Mouse (Mus musculus) MEL (cell line): Measurements from ENCODE around the gene Fem1b. TPM values are rescaled to one million over a fixed set of nuclear protein-coding genes. Genes with fewer than 3 reads are reported as not detected.

ENCODE experiments used
- DNase-seq: peaks from one replicate; pipeline ENCODE4 v3.0.0; 2011; ENCODE audit warnings: low read depth, low spot score
- H3K27ac ChIP-seq: 2 replicates; pipeline ENCODE4 v1.5.1; 2012; ENCODE audit warnings: low read depth, mild to moderate bottlenecking, control low read depth, low read length, moderate library complexity; ENCODE audit not compliant: control insufficient read depth
- H3K27me3 ChIP-seq, 2 experiments: fragments of 150-350 bp in 1 of 2; sonication (generic) in 1 of 2; 2 replicates each; pipeline ENCODE4 v1.6.1; 2012; ENCODE audit warnings: low read length in 2 of 2, mild to moderate bottlenecking in 2 of 2, improper control_type of control experiment in 1 of 2, moderate library complexity in 1 of 2; ENCODE audit not compliant: insufficient read depth in 2 of 2, control insufficient read depth in 1 of 2
- H3K36me3 ChIP-seq, 2 experiments: 2 replicates each; pipeline ENCODE4 v1.6.1; 2012 to 2014; ENCODE audit warnings: low read length in 2 of 2, improper control_type of control experiment in 1 of 2, inconsistent platforms in 1 of 2, mild to moderate bottlenecking in 1 of 2; ENCODE audit not compliant: insufficient read depth in 2 of 2, control insufficient read depth in 1 of 2
- H3K4me1 ChIP-seq, 2 experiments: fragments of 150-350 bp in 1 of 2; sonication (generic) in 1 of 2; 2 replicates each; pipeline ENCODE4 v1.6.1; 2012; ENCODE audit warnings: low read length in 2 of 2, improper control_type of control experiment in 1 of 2, mild to moderate bottlenecking in 1 of 2; ENCODE audit not compliant: insufficient read depth in 2 of 2, control insufficient read depth in 1 of 2
- H3K4me3 ChIP-seq, 2 experiments: fragments of 150-350 bp in 1 of 2; sonication (generic) in 1 of 2; 2 replicates each; pipeline ENCODE4 v1.5.1; 2012; ENCODE audit warnings: low read depth in 2 of 2, low read length in 2 of 2, mild to moderate bottlenecking in 2 of 2, moderate library complexity in 2 of 2, control low read depth in 1 of 2, improper control_type of control experiment in 1 of 2; ENCODE audit not compliant: control insufficient read depth in 1 of 2, insufficient read depth in 1 of 2
- H3K79me2 ChIP-seq: 2 replicates; pipeline ENCODE4 v1.6.1; 2012; ENCODE audit warnings: mild to moderate bottlenecking, low read length, moderate library complexity; ENCODE audit not compliant: control insufficient read depth, poor library complexity, insufficient read depth
- H3K9ac ChIP-seq: 2 replicates; pipeline ENCODE4 v1.6.1; 2012; ENCODE audit warnings: low read depth, mild to moderate bottlenecking, control low read depth, low read length, moderate library complexity; ENCODE audit not compliant: control insufficient read depth, poor library complexity, severe bottlenecking
- H3K9me3 ChIP-seq: fragments of 150-350 bp; sonication (generic); replicated peaks from 2 replicates; pipeline ENCODE4 v1.6.1; 2012; ENCODE audit warnings: mild to moderate bottlenecking, low read length, improper control_type of control experiment, moderate library complexity; ENCODE audit not compliant: insufficient read depth
- BHLHE40 ChIP-seq: IDR thresholded peaks from 2 replicates; pipeline ENCODE4 v1.6.1; 2012; ENCODE audit warnings: low read depth, mild to moderate bottlenecking, inconsistent platforms, low read length, improper control_type of control experiment, borderline replicate concordance
- CHD1 ChIP-seq: IDR thresholded peaks from 2 replicates; pipeline ENCODE4 v1.6.1; 2012; ENCODE audit warnings: low read depth, mild to moderate bottlenecking, inconsistent platforms, low read length, improper control_type of control experiment
- CHD2 ChIP-seq: IDR thresholded peaks from 2 replicates; pipeline ENCODE4 v1.6.1; 2011; ENCODE audit warnings: low read length, improper control_type of control experiment
- CTCF ChIP-seq, 3 experiments: IDR thresholded peaks in 2 of 3; conservative IDR thresholded peaks in 1 of 3; 2 replicates each; pipeline ENCODE4 v1.5.1; 2011 to 2012; ENCODE audit warnings: low read length in 3 of 3, low read depth in 2 of 3, mild to moderate bottlenecking in 2 of 3, improper control_type of control experiment in 1 of 3, inconsistent platforms in 1 of 3, mixed read lengths in 1 of 3, moderate library complexity in 1 of 3; ENCODE audit not compliant: control insufficient read depth in 1 of 3, insufficient read depth in 1 of 3, poor library complexity in 1 of 3, severe bottlenecking in 1 of 3
- EP300 ChIP-seq, 2 experiments: IDR thresholded peaks; 2 replicates each; pipeline ENCODE4 v1.6.1; 2011; ENCODE audit warnings: improper control_type of control experiment in 2 of 2, low read length in 2 of 2, low read depth in 1 of 2, mild to moderate bottlenecking in 1 of 2
- ETS1 ChIP-seq: IDR thresholded peaks from 2 replicates; pipeline ENCODE4 v1.6.1; 2012; ENCODE audit warnings: low read depth, mild to moderate bottlenecking, inconsistent platforms, low read length, improper control_type of control experiment, moderate library complexity
- GATA1 ChIP-seq: IDR thresholded peaks from 2 replicates; pipeline ENCODE4 v1.6.1; 2011; ENCODE audit warnings: low read depth, low read length, improper control_type of control experiment
- JUND ChIP-seq: IDR thresholded peaks from 2 replicates; pipeline ENCODE4 v1.6.1; 2011; ENCODE audit warnings: low read depth, mild to moderate bottlenecking, improper control_type of control experiment, low read length
- KAT2A ChIP-seq: conservative IDR thresholded peaks from 2 replicates; pipeline ENCODE4 v1.6.1; 2012; ENCODE audit warnings: low read depth, low read length, improper control_type of control experiment, inconsistent platforms
- MAX ChIP-seq: IDR thresholded peaks from 2 replicates; pipeline ENCODE4 v1.6.1; 2011; ENCODE audit warnings: low read length, improper control_type of control experiment
- MAZ ChIP-seq: IDR thresholded peaks from 2 replicates; pipeline ENCODE4 v1.6.1; 2012; ENCODE audit warnings: low read depth, mild to moderate bottlenecking, inconsistent platforms, low read length, improper control_type of control experiment
- NELFE ChIP-seq: IDR thresholded peaks from 2 replicates; pipeline ENCODE4 v1.6.1; 2011; ENCODE audit warnings: low read depth, low read length, improper control_type of control experiment
- NRF1 ChIP-seq: IDR thresholded peaks from 2 replicates; pipeline ENCODE4 v1.6.1; 2014; ENCODE audit warnings: low read depth, mild to moderate bottlenecking, inconsistent platforms, low read length, improper control_type of control experiment, moderate library complexity; ENCODE audit not compliant: poor library complexity, insufficient read depth, severe bottlenecking
- POLR2AphosphoS5 ChIP-seq: IDR thresholded peaks from 2 replicates; pipeline ENCODE4 v1.6.1; 2012; ENCODE audit warnings: low read depth, borderline replicate concordance, mild to moderate bottlenecking, inconsistent platforms, low read length, moderate library complexity, mixed read lengths
- RAD21 ChIP-seq: IDR thresholded peaks from 2 replicates; pipeline ENCODE4 v1.6.1; 2011; ENCODE audit warnings: mild to moderate bottlenecking, low read depth, low read length, improper control_type of control experiment
- RCOR1 ChIP-seq: IDR thresholded peaks from 2 replicates; pipeline ENCODE4 v1.6.1; 2012; ENCODE audit warnings: low read depth, mild to moderate bottlenecking, inconsistent platforms, low read length, improper control_type of control experiment
- SIN3A ChIP-seq: IDR thresholded peaks from 2 replicates; pipeline ENCODE4 v1.6.1; 2012; ENCODE audit warnings: low read length, improper control_type of control experiment, inconsistent platforms
- TAL1 ChIP-seq: IDR thresholded peaks from 2 replicates; pipeline ENCODE4 v1.6.1; 2012; ENCODE audit warnings: mild to moderate bottlenecking, inconsistent platforms, low read length, moderate library complexity, mixed read lengths
- USF1 ChIP-seq: IDR thresholded peaks from 2 replicates; pipeline ENCODE4 v1.6.1; 2014; ENCODE audit warnings: low read depth, mild to moderate bottlenecking, inconsistent platforms, low read length, improper control_type of control experiment, moderate library complexity
- USF2 ChIP-seq, 2 experiments: IDR thresholded peaks; 2 replicates each; pipeline ENCODE4 v1.6.1; 2011 to 2012; ENCODE audit warnings: improper control_type of control experiment in 2 of 2, low read length in 2 of 2, borderline replicate concordance in 1 of 2, inconsistent platforms in 1 of 2, low read depth in 1 of 2, mild to moderate bottlenecking in 1 of 2; ENCODE audit not compliant: insufficient read depth in 1 of 2
- ZMIZ1 ChIP-seq: IDR thresholded peaks from 2 replicates; pipeline ENCODE4 v1.6.1; 2012; ENCODE audit warnings: low read depth, mild to moderate bottlenecking, inconsistent platforms, low read length, improper control_type of control experiment, moderate library complexity
- ZNF384 ChIP-seq: IDR thresholded peaks from 2 replicates; pipeline ENCODE4 v1.6.1; 2012; ENCODE audit warnings: low read depth, mild to moderate bottlenecking, inconsistent platforms, low read length, improper control_type of control experiment
- polyA plus RNA-seq, 2 experiments: library from polyadenylated mRNA; stranded (reverse) in 1 of 2; unstranded in 1 of 2; fragments of >175 nt in 1 of 2; fragments of >200 nt in 1 of 2; gene quantifications; 2 replicates each; pipeline versions ENCODE4 v1.2.1 to v1.2.4; 2012; ENCODE audit warnings: low replicate concordance in 2 of 2, low read depth in 1 of 2; ENCODE audit not compliant: insufficient read length in 2 of 2, insufficient read depth in 1 of 2, missing spikeins in 1 of 2
- total RNA-seq: library from RNA; depleted of rRNA; stranded (reverse); fragments of 300-350 nt; gene quantifications from 2 replicates; pipeline ENCODE4 v1.2.3, GENCODE M21; 2012

Fem1b gene
- total and polyA plus RNA-seq, 3 experiments: 38.2 to 99.4 (median 50.5) TPM

DNA sequence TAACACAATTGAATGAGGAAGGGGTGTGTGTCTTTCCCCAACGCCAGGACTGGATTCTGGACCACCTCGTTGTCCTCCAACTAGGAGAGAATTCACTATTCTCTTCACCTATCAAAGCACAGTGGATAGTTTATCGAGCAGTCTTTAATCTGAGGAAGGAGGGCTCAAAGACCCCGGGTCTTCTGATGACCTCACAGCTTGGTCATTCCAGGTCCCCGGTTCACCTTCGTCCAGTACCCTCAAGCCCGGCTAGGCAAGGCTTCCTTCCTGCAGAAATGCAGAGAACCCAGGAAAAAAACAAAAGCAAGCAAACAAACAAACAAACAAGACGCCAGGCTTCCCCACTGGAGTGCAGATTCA, 26.4 kb upstream of the Fem1b start:
- Histone ChIP-seq H3K4me1 (peaks cover 3 to 22% of the 10 kb centered on the region in 2 experiments), H3K9me3 (no peaks in the 10 kb centered on the region), H3K9ac (peak overlapping the region; percentile 71), H3K4me3 (peak overlapping the region; percentile 52 to 63), H3K27me3 (no peaks in the 10 kb centered on the region), H3K36me3 (peaks cover 0 to 8% of the 10 kb centered on the region in 2 experiments; a peak in 2 of 4 replicates), H3K79me2 (peaks cover 9% of the 10 kb centered on the region), H3K27ac (no peak overlapping the region)
- TF ChIP-seq KAT2A (no peak), MAZ (no peak), CTCF (IDR thresholded peaks at IDR 0.05 in 2 of 3, conservative IDR thresholded peaks at IDR 0.05 in 1 of 3; ENCODE audit: control insufficient read depth in 1 of 3, insufficient read depth in 1 of 3, low read depth in 2 of 3, low read length in 3 of 3, poor library complexity in 1 of 3, severe bottlenecking in 1 of 3) (no peak), SIN3A (no peak), ETS1 (no peak), JUND (no peak), TAL1 (no peak), BHLHE40 (no peak), USF2 (IDR thresholded peaks at IDR 0.05; ENCODE audit: borderline replicate concordance in 1 of 2, insufficient read depth in 1 of 2, low read depth in 1 of 2, low read length in 2 of 2) (no peak), CHD2 (no peak), CHD1 (no peak), MAX (no peak), GATA1 (no peak), ZMIZ1 (no peak; the same call in 1 of the 2 replicates), USF1 (no peak), RCOR1 (no peak)
- no peak for DNase-seq

DNA sequence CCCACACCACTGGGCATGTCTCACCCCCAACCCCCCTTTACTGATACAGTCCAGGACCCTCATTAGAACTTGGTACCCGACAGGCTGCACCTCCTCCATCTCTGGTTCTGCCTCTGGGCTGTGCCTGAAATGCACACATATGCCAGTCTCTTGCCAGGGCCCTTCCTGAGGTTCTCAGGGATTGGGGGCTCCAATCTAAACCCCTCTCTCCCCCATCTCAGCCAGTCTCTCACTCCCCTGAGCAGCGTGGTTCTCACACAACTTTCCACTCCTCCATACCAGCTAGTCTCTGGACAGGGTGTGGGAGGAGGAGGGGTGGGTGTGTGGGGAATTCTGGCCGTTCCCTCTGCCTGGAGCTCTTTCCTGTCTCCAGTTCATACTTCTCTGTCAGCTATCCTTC, 25.9 kb upstream of the Fem1b start:
- H3K4me3 ChIP-seq: peak overlapping the region; percentile 52 to 63

More for the DNA sequence above, 25.9 kb upstream of the Fem1b start:
- H3K4me1 ChIP-seq: peaks cover 3 to 22% of the 10 kb centered on the region in 2 experiments
- no peaks in the 10 kb centered on the region for H3K9me3 ChIP-seq
- peaks cover 0 to 8% of the 10 kb centered on the region in 2 experiments; a peak in 2 of 4 replicates for H3K36me3 ChIP-seq
- no peaks in the 10 kb centered on the region for H3K27me3 ChIP-seq
- TF ChIP-seq RCOR1: no peak
- no peak for TF ChIP-seq EP300 (IDR thresholded peaks at IDR 0.05; ENCODE audit: low read depth in 1 of 2, low read length in 2 of 2)
- no peak for TF ChIP-seq ZNF384
- TF ChIP-seq NELFE: no peak
- no peak for TF ChIP-seq USF1
- TF ChIP-seq USF2 (IDR thresholded peaks at IDR 0.05; ENCODE audit: borderline replicate concordance in 1 of 2, insufficient read depth in 1 of 2, low read depth in 1 of 2, low read length in 2 of 2): no peak
- TF ChIP-seq SIN3A: no peak
- TF ChIP-seq RAD21: no peak
- no peak for TF ChIP-seq POLR2AphosphoS5
- no peak for TF ChIP-seq KAT2A
- TF ChIP-seq NRF1: no peak
- no peak for TF ChIP-seq CTCF (IDR thresholded peaks at IDR 0.05 in 2 of 3, conservative IDR thresholded peaks at IDR 0.05 in 1 of 3; ENCODE audit: control insufficient read depth in 1 of 3, insufficient read depth in 1 of 3, low read depth in 2 of 3, low read length in 3 of 3, poor library complexity in 1 of 3, severe bottlenecking in 1 of 3)
- no peak for TF ChIP-seq BHLHE40
- peaks cover 9% of the 10 kb centered on the region for H3K79me2 ChIP-seq
- H3K9ac ChIP-seq: peak overlapping the region; percentile 71
- no peak overlapping the region for H3K27ac ChIP-seq
- no peak for DNase-seq
